Comparison of ENCODE assay signal across 31 mouse cellular contexts in the genomic region with DNA sequence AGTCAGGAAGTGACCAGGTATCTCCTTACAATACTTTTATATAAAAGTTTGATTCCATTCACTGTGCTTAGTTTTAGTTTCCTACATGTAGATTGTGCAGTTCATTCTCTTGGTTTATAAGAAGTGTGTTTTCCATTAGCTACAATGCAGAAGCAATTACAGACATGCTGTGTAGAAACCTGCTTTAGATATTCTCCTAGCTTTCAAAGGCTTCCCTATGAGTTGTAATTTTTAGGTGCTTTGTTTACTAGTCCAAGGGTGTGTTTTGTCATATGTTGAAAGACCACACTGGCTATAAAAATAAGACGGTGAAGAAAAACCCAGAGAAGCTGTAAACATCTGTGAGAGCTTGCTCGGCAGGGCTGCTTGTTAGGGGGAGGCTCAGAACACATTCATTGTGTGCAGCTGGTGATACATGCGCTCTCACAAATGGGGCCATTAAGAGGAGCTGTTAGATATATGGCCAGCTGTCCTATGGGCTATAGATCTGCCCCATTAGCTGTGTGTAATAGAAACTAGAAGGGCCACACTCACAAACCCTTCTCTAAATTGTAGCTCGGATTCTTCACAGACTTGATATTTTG. TPM values are rescaled to one million over a fixed set of nuclear protein-coding genes. Genes with fewer than 3 reads are reported as not detected.
A peak's percentile ranks its signal among the peaks of the same experiment; 100 is the strongest.
DNase-seq lines count a peak whose midpoint lies in the region; ATAC-seq and TF ChIP-seq lines count a peak whose summit lies in the region.
"Had no signal": no experiment of that assay in that cellular context is flagged by ENCODE, and none has a peak within 500 bp of the region (broad histone marks: within the 10 kb centered on the region; RNA-seq: fewer than 3 reads in every experiment).

No protein-coding gene starts in this region.

- no peak for DNase-seq in kidney, adult 2 months
- peak; percentile 35 for DNase-seq in embryo, embryonic 10.5 days (ENCODE audit: low spot score)
- DNase-seq in limb, embryonic 11.5 days (ENCODE audit: low spot score), result peak; percentile 66
- DNase-seq in forebrain, postnatal 0 days, result no peak
- no peak for DNase-seq in cerebellum, adult 8-10 months
- DNase-seq: adrenal gland, postnatal 25 days; cerebellum, adult 2 months; heart, adult 11 months; heart, postnatal 36 days; kidney, adult 8-10 months; liver, postnatal 0 days; lung, postnatal 10 days; midbrain, embryonic 14.5 days; right cerebral cortex, adult 18-20 months; thymus, postnatal 4 days had no signal

- peak; percentile 69; the same call in 1 of the 2 replicates for ATAC-seq in kidney, embryonic 16.5 days (ENCODE audit: low FRiP score, low TSS enrichment)
- peak; percentile 84 for ATAC-seq in limb, embryonic 11.5 days (ENCODE audit: insufficient number of reproducible peaks, low FRiP score, low TSS enrichment, low read depth)
- peak; percentile 83; the same call in 1 of the 2 replicates for ATAC-seq in neural tube, embryonic 14.5 days (ENCODE audit: low read depth)
- no peak for ATAC-seq in forebrain, postnatal 0 days
- ATAC-seq: liver, postnatal 0 days had no signal

- WGBS in kidney, embryonic 16.5 days, result 35% methylated on average over 4 of the region's 4 CpGs
- WGBS in kidney, adult 2 months, result 72% methylated on average over 4 of the region's 4 CpGs
- WGBS in limb, embryonic 11.5 days, result 17% methylated on average over 4 of the region's 4 CpGs
- 6% methylated on average over 4 of the region's 4 CpGs for WGBS in neural tube, embryonic 14.5 days
- 63% methylated on average over 4 of the region's 4 CpGs for WGBS in forebrain, postnatal 0 days

- no peak overlapping the region for H3K4me2 ChIP-seq in kidney, embryonic 16.5 days (replicated peaks; ENCODE audit: low read depth, low read length)
- H3K4me2 ChIP-seq in limb, embryonic 11.5 days (ENCODE audit: low read depth, severe bottlenecking), result no peak overlapping the region
- no peak overlapping the region for H3K4me2 ChIP-seq in neural tube, embryonic 14.5 days (ENCODE audit: low read depth, low read length)
- no peak overlapping the region for H3K4me2 ChIP-seq in forebrain, postnatal 0 days (ENCODE audit: low read depth)
- H3K4me2 ChIP-seq: hindbrain, embryonic 15.5 days had no signal

- no peaks in the 10 kb centered on the region for H3K27me3 ChIP-seq in kidney, embryonic 16.5 days (ENCODE audit: insufficient read depth, low read length)
- no peaks in the 10 kb centered on the region for H3K27me3 ChIP-seq in kidney, adult 2 months (replicated peaks; ENCODE audit: control insufficient read depth, insufficient read depth, low read length)
- no peaks in the 10 kb centered on the region for H3K27me3 ChIP-seq in limb, embryonic 11.5 days (ENCODE audit: control insufficient read depth, insufficient read depth, low read length)
- no peaks in the 10 kb centered on the region for H3K27me3 ChIP-seq in neural tube, embryonic 14.5 days (ENCODE audit: control insufficient read depth, insufficient read depth, low read length)
- no peaks in the 10 kb centered on the region for H3K27me3 ChIP-seq in forebrain, postnatal 0 days (ENCODE audit: insufficient read depth, low read length)
- H3K27me3 ChIP-seq: CH12.LX; hindbrain, embryonic 15.5 days had no signal

- no peaks in the 10 kb centered on the region for H3K36me3 ChIP-seq in kidney, embryonic 16.5 days (ENCODE audit: insufficient read depth, low read length)
- no peaks in the 10 kb centered on the region for H3K36me3 ChIP-seq in kidney, adult 2 months (ENCODE audit: control insufficient read depth, insufficient read depth, low read length)
- H3K36me3 ChIP-seq in limb, embryonic 11.5 days (ENCODE audit: control insufficient read depth, insufficient read depth, low read length), result no peaks in the 10 kb centered on the region
- no peaks in the 10 kb centered on the region for H3K36me3 ChIP-seq in neural tube, embryonic 14.5 days (ENCODE audit: control insufficient read depth, insufficient read depth, low read length)
- H3K36me3 ChIP-seq in forebrain, postnatal 0 days (ENCODE audit: insufficient read depth), result no peaks in the 10 kb centered on the region
- H3K36me3 ChIP-seq: hindbrain, embryonic 15.5 days had no signal

- no peak for TF ChIP-seq POLR2A in kidney, adult 2 months (IDR thresholded peaks at IDR 0.05; ENCODE audit: low read depth, low read length)

- no peaks in the 10 kb centered on the region for H3K9me3 ChIP-seq in kidney, embryonic 16.5 days (ENCODE audit: low read length)
- H3K9me3 ChIP-seq in limb, embryonic 11.5 days (ENCODE audit: control insufficient read depth, low read length), result no peaks in the 10 kb centered on the region
- no peaks in the 10 kb centered on the region for H3K9me3 ChIP-seq in neural tube, embryonic 14.5 days (ENCODE audit: control insufficient read depth, low read length)
- no peaks in the 10 kb centered on the region for H3K9me3 ChIP-seq in forebrain, postnatal 0 days (ENCODE audit: low read length)
- H3K9me3 ChIP-seq: hindbrain, embryonic 15.5 days had no signal

- 0 out of 2 replicates have a peak, but pooled peaks cover 3% of the 10 kb centered on the region for H3K4me1 ChIP-seq in kidney, embryonic 16.5 days (ENCODE audit: insufficient read depth, low read length)
- H3K4me1 ChIP-seq in kidney, adult 2 months (ENCODE audit: control insufficient read depth, insufficient read depth, low read length), result no peaks in the 10 kb centered on the region
- peaks cover 7% of the 10 kb centered on the region for H3K4me1 ChIP-seq in limb, embryonic 11.5 days (ENCODE audit: control insufficient read depth, insufficient read depth, low read length)
- no peaks in the 10 kb centered on the region for H3K4me1 ChIP-seq in neural tube, embryonic 14.5 days (ENCODE audit: control insufficient read depth, insufficient read depth, low read length)
- H3K4me1 ChIP-seq in forebrain, postnatal 0 days (ENCODE audit: insufficient read depth), result no peaks in the 10 kb centered on the region
- H3K4me1 ChIP-seq: hindbrain, embryonic 15.5 days had no signal

- no peak for TF ChIP-seq CTCF in kidney, adult 2 months (conservative IDR thresholded peaks at IDR 0.05; ENCODE audit: insufficient read depth, insufficient read length, low read depth, low read length)
- no peak for TF ChIP-seq CTCF in forebrain, postnatal 0 days (IDR thresholded peaks at IDR 0.05; ENCODE audit: low read depth)

- H3K27ac ChIP-seq in kidney, embryonic 16.5 days (ENCODE audit: low read length), result no peak overlapping the region
- H3K27ac ChIP-seq in kidney, adult 2 months (ENCODE audit: insufficient read depth, low read depth, low read length), result no peak overlapping the region
- H3K27ac ChIP-seq in limb, embryonic 11.5 days (replicated peaks; ENCODE audit: low read depth, low read length), result peak overlapping the region; percentile 53
- H3K27ac ChIP-seq in neural tube, embryonic 14.5 days (ENCODE audit: low read depth, low read length), result no peak overlapping the region
- no peak overlapping the region for H3K27ac ChIP-seq in forebrain, postnatal 0 days (ENCODE audit: low read depth, low read length)
- H3K27ac ChIP-seq: hindbrain, embryonic 15.5 days had no signal

- H3K4me3 ChIP-seq in kidney, embryonic 16.5 days (ENCODE audit: low read length), result no peak overlapping the region
- H3K4me3 ChIP-seq in kidney, adult 2 months (ENCODE audit: insufficient read depth, low read depth, low read length), result no peak overlapping the region
- no peak overlapping the region for H3K4me3 ChIP-seq in limb, embryonic 11.5 days (ENCODE audit: low read depth, low read length)
- no peak overlapping the region for H3K4me3 ChIP-seq in neural tube, embryonic 14.5 days (ENCODE audit: low read depth, low read length)
- no peak overlapping the region for H3K4me3 ChIP-seq in forebrain, postnatal 0 days (ENCODE audit: low read depth, low read length)
- H3K4me3 ChIP-seq: hindbrain, embryonic 15.5 days had no signal

- H3K9ac ChIP-seq in kidney, embryonic 16.5 days (replicated peaks; ENCODE audit: low read length), result no peak overlapping the region
- H3K9ac ChIP-seq in limb, embryonic 11.5 days (ENCODE audit: low read length), result no peak overlapping the region
- H3K9ac ChIP-seq in neural tube, embryonic 14.5 days (replicated peaks; ENCODE audit: low read depth, low read length), result no peak overlapping the region
- no peak overlapping the region for H3K9ac ChIP-seq in forebrain, postnatal 0 days
- H3K9ac ChIP-seq: hindbrain, embryonic 15.5 days; liver, postnatal 0 days had no signal

RNA-seq across cellular contexts. Expression of gene 4930544G11Rik, which starts 28.8 kb away (rescaled TPM):
- polyA plus RNA-seq in kidney, embryonic 16.5 days (2015; fragmentation: Nextera tagmentation; extraction: Ambion mirVana), result not detected in 2 replicates
- polyA plus RNA-seq in kidney, adult 2 months (2012; rRNA removed), result 0.05 TPM in 1 of 2 replicates, not detected in the other
- not detected in 2 replicates for polyA plus RNA-seq in limb, embryonic 11.5 days (2014; fragmentation: Nextera tagmentation; extraction: Ambion mirVana)
- not detected in 2 replicates for polyA plus RNA-seq in neural tube, embryonic 14.5 days (2014; fragmentation: Nextera tagmentation; extraction: Ambion mirVana)
- not detected in 2 replicates for total RNA-seq in forebrain, postnatal 0 days (2014; rRNA removed)
- polyA plus RNA-seq in forebrain, postnatal 0 days (2015; fragmentation: Nextera tagmentation; extraction: Ambion mirVana), result not detected in 2 replicates
- total RNA-seq: adrenal gland, postnatal 25 days; CH12.LX; common myeloid progenitor, adult 5-6 weeks; gastrocnemius, adult 8-10 months; heart, postnatal 36 days; layer of hippocampus, postnatal 10 days; left cerebral cortex, adult 8-10 months; liver, adult 2 months; megakaryocyte, adult 5-6 weeks; MEL had no signal
- polyA plus RNA-seq: cerebellum, adult 2 months; forebrain, embryonic 11.5 days; frontal cortex, adult 2 months; heart, embryonic 14.5 days; hindbrain, embryonic 15.5 days; large intestine, adult 2 months; liver, adult 2 months; liver, postnatal 0 days; midbrain, embryonic 14.5 days; small intestine, adult 2 months had no signal

Comparison
In these comparisons a context has a peak if more than half of its experiments do, and no peak if none do; other contexts are left out.
1. DNase-seq: peak in embryo, embryonic 10.5 days (single experiment) and limb, embryonic 11.5 days (single experiment); none in kidney, adult 2 months (single experiment), forebrain, postnatal 0 days (single experiment) and cerebellum, adult 8-10 months (single experiment).